25 mouse cellular contexts compared by ENCODE assay signal in genomic region chr10:53364311-53364710, GRCm38 (mm10).
"Had no signal": no experiment of that assay in that cellular context is flagged by ENCODE, and none has a peak within 500 bp of the region (broad histone marks: within the 10 kb centered on the region; RNA-seq: fewer than 3 reads in every experiment).

No protein-coding gene starts in this region.

- H3K4me1 ChIP-seq: heart, embryonic 10.5 days; heart, embryonic 12.5 days; hindbrain, embryonic 10.5 days; hindbrain, embryonic 12.5 days; intestine, embryonic 15.5 days; limb, embryonic 13.5 days had no signal

- ATAC-seq: hindbrain, embryonic 16.5 days; inflammation-experienced regulatory T-cells, adult 6 months; intestine, embryonic 15.5 days; intestine, postnatal 0 days had no signal

- DNase-seq: gastrocnemius, adult 2 months; gastrocnemius, postnatal 10 days; gastrocnemius, postnatal 25 days; heart, adult 18-20 months; heart, postnatal 10 days; heart, postnatal 4 days; kidney, adult 18-20 months; kidney, adult 8-10 months; kidney, postnatal 10 days; kidney, postnatal 25 days; kidney, postnatal 4 days; layer of hippocampus, adult 9-11 months; layer of hippocampus, postnatal 36 days; left cerebral cortex, postnatal 4 days had no signal

- H3K4me3 ChIP-seq: gastrocnemius, adult 2 months; heart, embryonic 10.5 days; heart, embryonic 12.5 days; hindbrain, embryonic 10.5 days; hindbrain, embryonic 12.5 days; intestine, embryonic 15.5 days; limb, embryonic 13.5 days; limb, embryonic 15.5 days had no signal

- H3K4me2 ChIP-seq: heart, embryonic 12.5 days; hindbrain, embryonic 12.5 days; hindbrain, embryonic 14.5 days; intestine, embryonic 15.5 days; limb, embryonic 13.5 days; limb, embryonic 15.5 days had no signal

- H3K27ac ChIP-seq: gastrocnemius, adult 2 months; heart, embryonic 10.5 days; hindbrain, embryonic 10.5 days; hindbrain, embryonic 12.5 days; hindbrain, embryonic 14.5 days; intestine, embryonic 15.5 days; limb, embryonic 13.5 days; limb, embryonic 15.5 days had no signal

- H3K36me3 ChIP-seq: hindbrain, embryonic 12.5 days; intestine, embryonic 15.5 days; limb, embryonic 15.5 days had no signal

- H3K27me3 ChIP-seq: heart, embryonic 12.5 days; hindbrain, embryonic 12.5 days; intestine, embryonic 15.5 days; limb, embryonic 13.5 days; limb, embryonic 15.5 days had no signal

- H3K9ac ChIP-seq: heart, embryonic 12.5 days; hindbrain, embryonic 12.5 days; hindbrain, embryonic 14.5 days; intestine, embryonic 15.5 days; limb, embryonic 13.5 days; limb, embryonic 15.5 days had no signal

- H3K9me3 ChIP-seq: heart, embryonic 10.5 days; heart, embryonic 12.5 days; hindbrain, embryonic 10.5 days; hindbrain, embryonic 12.5 days; intestine, embryonic 15.5 days; limb, embryonic 13.5 days; limb, embryonic 15.5 days had no signal
